Mouse (Mus musculus): ENCODE data around the gene Wfikkn1. TPM values are rescaled to one million over a fixed set of nuclear protein-coding genes. Genes with fewer than 3 reads are reported as not detected.

Wfikkn1 gene
- polyA plus RNA-seq, 1 experiment from 2014 or later: 0.56 TPM

GRCm38 (mm10) chr17:25832436-25833290, 48.0 kb downstream of the Wfikkn1 start:
- peak overlapping the region; percentile 99 for H3K27ac ChIP-seq (ENCODE audit: low read length)
- peak; percentile 93 for ATAC-seq (ENCODE audit: insufficient read depth, low FRiP score)
- peaks cover 22% of the 10 kb centered on the region for H3K36me3 ChIP-seq (ENCODE audit: control insufficient read depth, insufficient read depth, low read length)
- H3K27me3 ChIP-seq (ENCODE audit: control insufficient read depth, insufficient read depth, low read length): no peaks in the 10 kb centered on the region
- under 1% methylated on average over 77 of the region's 77 CpGs for WGBS
- peak overlapping the region; percentile 92 for H3K9ac ChIP-seq (ENCODE audit: low read length)
- H3K4me2 ChIP-seq (ENCODE audit: low read depth, low read length): peak overlapping the region; percentile 88
- no peaks in the 10 kb centered on the region for H3K9me3 ChIP-seq (replicated peaks; ENCODE audit: control insufficient read depth, low read length)
- peak overlapping the region; percentile 90 for H3K4me3 ChIP-seq (replicated peaks; ENCODE audit: low read length)
- H3K4me1 ChIP-seq (ENCODE audit: control insufficient read depth, insufficient read depth, low read length): peaks cover 63% of the 10 kb centered on the region

GRCm38 (mm10) chr17:25831451-25832281, 49.0 kb downstream of the Wfikkn1 start:
- Histone ChIP-seq H3K36me3 (ENCODE audit: control insufficient read depth, insufficient read depth, low read length) (peaks cover 28% of the 10 kb centered on the region), H3K9me3 (replicated peaks; ENCODE audit: control insufficient read depth, low read length) (no peaks in the 10 kb centered on the region), H3K4me1 (ENCODE audit: control insufficient read depth, insufficient read depth, low read length) (peaks cover 57% of the 10 kb centered on the region), H3K4me3 (replicated peaks; ENCODE audit: low read length) (peak overlapping the region; percentile 90), H3K27ac (ENCODE audit: low read length) (peak overlapping the region; percentile 95), H3K9ac (ENCODE audit: low read length) (peak overlapping the region; percentile 92), H3K27me3 (ENCODE audit: control insufficient read depth, insufficient read depth, low read length) (no peaks in the 10 kb centered on the region), H3K4me2 (ENCODE audit: low read depth, low read length) (peak overlapping the region; percentile 88)
- WGBS: 48% methylated on average over 21 of the region's 21 CpGs
- ATAC-seq (ENCODE audit: insufficient read depth, low FRiP score): no peak

GRCm38 (mm10) chr17:25830806-25831431, 49.7 kb downstream of the Wfikkn1 start:
- WGBS: 81% methylated on average over 14 of the region's 14 CpGs
- ATAC-seq (ENCODE audit: insufficient read depth, low FRiP score): no peak
- Histone ChIP-seq H3K4me2 (ENCODE audit: low read depth, low read length) (peak overlapping the region; percentile 88; the same call in 1 of the 2 replicates), H3K9ac (ENCODE audit: low read length) (0 out of 2 replicates have a peak overlapping the region, but pooled peaks have one; percentile 10), H3K36me3 (ENCODE audit: control insufficient read depth, insufficient read depth, low read length) (peaks cover 29% of the 10 kb centered on the region), H3K9me3 (replicated peaks; ENCODE audit: control insufficient read depth, low read length) (no peaks in the 10 kb centered on the region), H3K4me1 (ENCODE audit: control insufficient read depth, insufficient read depth, low read length) (peaks cover 49% of the 10 kb centered on the region), H3K27me3 (ENCODE audit: control insufficient read depth, insufficient read depth, low read length) (no peaks in the 10 kb centered on the region), H3K27ac (ENCODE audit: low read length) (no peak overlapping the region), H3K4me3 (replicated peaks; ENCODE audit: low read length) (no peak overlapping the region)

GRCm38 (mm10) chr17:25830200-25830753, 50.4 kb downstream of the Wfikkn1 start:
- Histone ChIP-seq H3K9me3 (replicated peaks; ENCODE audit: control insufficient read depth, low read length) (no peaks in the 10 kb centered on the region), H3K4me1 (ENCODE audit: control insufficient read depth, insufficient read depth, low read length) (peaks cover 45% of the 10 kb centered on the region), H3K27ac (ENCODE audit: low read length) (peak overlapping the region; percentile 93), H3K9ac (ENCODE audit: low read length) (peak overlapping the region; percentile 87), H3K36me3 (ENCODE audit: control insufficient read depth, insufficient read depth, low read length) (peaks cover 30% of the 10 kb centered on the region), H3K4me3 (replicated peaks; ENCODE audit: low read length) (peak overlapping the region; percentile 74; the same call in 1 of the 2 replicates), H3K27me3 (ENCODE audit: control insufficient read depth, insufficient read depth, low read length) (no peaks in the 10 kb centered on the region), H3K4me2 (ENCODE audit: low read depth, low read length) (peak overlapping the region; percentile 91)
- 79% methylated on average over 4 of the region's 4 CpGs for WGBS
- no peak for ATAC-seq (ENCODE audit: insufficient read depth, low FRiP score)

GRCm38 (mm10) chr17:25829558-25830017, 51.1 kb downstream of the Wfikkn1 start:
- ATAC-seq (ENCODE audit: insufficient read depth, low FRiP score): no peak

GRCm38 (mm10) chr17:25828712-25829557, 51.7 kb downstream of the Wfikkn1 start, which contains the start of gene Jmjd8:
TSS of gene Jmjd8 (plus strand) at chr17:25828867.
- peak; percentile 21; the same call in 1 of the 2 replicates for ATAC-seq (ENCODE audit: insufficient read depth, low FRiP score)
- WGBS: under 1% methylated on average over 32 of the region's 32 CpGs
- H3K9ac ChIP-seq (ENCODE audit: low read length): peak within 1 kb of the TSS; percentile 87

More at GRCm38 (mm10) chr17:25829558-25830017, 51.1 kb downstream of the Wfikkn1 start:
- H3K36me3 ChIP-seq (ENCODE audit: control insufficient read depth, insufficient read depth, low read length): peaks cover 23% of the 10 kb centered on the region
- peaks cover 45% of the 10 kb centered on the region for H3K4me1 ChIP-seq (ENCODE audit: control insufficient read depth, insufficient read depth, low read length)
- no peaks in the 10 kb centered on the region for H3K9me3 ChIP-seq (replicated peaks; ENCODE audit: control insufficient read depth, low read length)
- H3K27ac ChIP-seq (ENCODE audit: low read length): peak overlapping the region; percentile 93
- peak overlapping the region; percentile 74 for H3K4me3 ChIP-seq (replicated peaks; ENCODE audit: low read length)
- H3K9ac ChIP-seq (ENCODE audit: low read length): peak overlapping the region; percentile 87
- H3K4me2 ChIP-seq (ENCODE audit: low read depth, low read length): peak overlapping the region; percentile 91
- no peaks in the 10 kb centered on the region for H3K27me3 ChIP-seq (ENCODE audit: control insufficient read depth, insufficient read depth, low read length)
- 28% methylated on average over 8 of the region's 8 CpGs for WGBS

GRCm38 (mm10) chr17:25828223-25828594, 52.4 kb downstream of the Wfikkn1 start:
- Histone ChIP-seq H3K9ac (ENCODE audit: low read length) (peak overlapping the region; percentile 87), H3K27ac (ENCODE audit: low read length) (peak overlapping the region; percentile 93), H3K9me3 (replicated peaks; ENCODE audit: control insufficient read depth, low read length) (no peaks in the 10 kb centered on the region), H3K4me1 (ENCODE audit: control insufficient read depth, insufficient read depth, low read length) (peaks cover 44% of the 10 kb centered on the region), H3K4me2 (ENCODE audit: low read depth, low read length) (peak overlapping the region; percentile 91), H3K4me3 (replicated peaks; ENCODE audit: low read length) (peak overlapping the region; percentile 74), H3K27me3 (ENCODE audit: control insufficient read depth, insufficient read depth, low read length) (no peaks in the 10 kb centered on the region), H3K36me3 (ENCODE audit: control insufficient read depth, insufficient read depth, low read length) (peaks cover 23% of the 10 kb centered on the region)
- WGBS: 82% methylated on average over 8 of the region's 8 CpGs
- no peak for ATAC-seq (ENCODE audit: insufficient read depth, low FRiP score)

More at GRCm38 (mm10) chr17:25828712-25829557, 51.7 kb downstream of the Wfikkn1 start, which contains the start of gene Jmjd8:
- H3K27ac ChIP-seq (ENCODE audit: low read length): peak within 1 kb of the TSS; percentile 93
- peak within 1 kb of the TSS; percentile 91 for H3K4me2 ChIP-seq (ENCODE audit: low read depth, low read length)
- H3K27me3 ChIP-seq (ENCODE audit: control insufficient read depth, insufficient read depth, low read length): no peaks in the 10 kb centered on the region
- H3K36me3 ChIP-seq (ENCODE audit: control insufficient read depth, insufficient read depth, low read length): peaks cover 23% of the 10 kb centered on the region
- peak within 1 kb of the TSS; percentile 74 for H3K4me3 ChIP-seq (replicated peaks; ENCODE audit: low read length)
- H3K9me3 ChIP-seq (replicated peaks; ENCODE audit: control insufficient read depth, low read length): no peaks in the 10 kb centered on the region
- peaks cover 45% of the 10 kb centered on the region for H3K4me1 ChIP-seq (ENCODE audit: control insufficient read depth, insufficient read depth, low read length)

Data from stomach, embryonic 16.5 days (tissue).